Mouse (Mus musculus) cortical plate, adult 2 months (tissue): Measurements from ENCODE around the gene Tdrd1.

Experiments used
- CTCF ChIP-seq: fragments of 200-500 bp; IDR thresholded peaks from 2 replicates; pipeline ENCODE4 v1.5.1; 2011; ENCODE audit warnings: mild to moderate bottlenecking, control low read depth, low read length; ENCODE audit not compliant: insufficient read depth; ENCODE audit errors: extremely low read depth
- POLR2A ChIP-seq: fragments of 200-500 bp; IDR thresholded peaks from 2 replicates; pipeline ENCODE4 v1.6.1; 2011; ENCODE audit warnings: mild to moderate bottlenecking, low read length, control low read depth; ENCODE audit not compliant: insufficient read depth; ENCODE audit errors: extremely low read depth

DNA sequence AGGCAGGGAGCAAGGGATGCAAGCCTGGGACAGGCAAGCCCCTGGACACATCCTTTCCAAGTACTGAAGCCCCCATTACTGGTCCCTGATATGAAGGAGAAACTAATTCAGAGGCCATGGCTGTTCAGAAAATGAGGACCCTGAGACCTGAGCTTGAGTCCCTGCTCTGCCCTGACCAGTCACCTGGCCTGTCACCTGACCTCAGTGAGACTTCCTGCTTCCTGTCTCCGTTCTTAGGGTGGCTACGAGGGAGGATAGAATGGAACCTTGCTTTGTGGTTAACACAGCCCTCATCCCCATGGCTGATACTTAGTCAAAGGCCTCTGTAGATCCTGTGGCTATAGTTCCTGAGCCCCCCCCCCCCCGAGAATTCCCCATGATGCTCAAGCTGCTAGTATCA lies 78.1 kb downstream of the Tdrd1 start:
- no peak for TF ChIP-seq CTCF
- no peak for TF ChIP-seq POLR2A
